Mouse (Mus musculus) intestine, embryonic 15.5 days (tissue): ENCODE results near the gene Btbd9. TPM values are rescaled to one million over a fixed set of nuclear protein-coding genes. Genes with fewer than 3 reads are reported as not detected.

ENCODE experiments used
- polyA plus RNA-seq: library from polyadenylated mRNA; unstranded; fragments of >200 nt; fragmentation: Nextera tagmentation; extraction: Ambion mirVana; gene quantifications from 2 replicates; pipeline ENCODE4 v1.2.1, GENCODE M21; 2015

Btbd9 gene
- polyA plus RNA-seq, 1 experiment from 2014 or later: 52.8 TPM

Other genes with a start within 250 kb of the Btbd9 start
- gene Dnah8, start 47.9 kb upstream of the Btbd9 start, polyA plus RNA-seq: 0.82 and 1.2 TPM in 2 replicates
- gene Glo1, start 50.4 kb upstream of the Btbd9 start, polyA plus RNA-seq: 215 and 241 TPM in 2 replicates